Mouse (Mus musculus) heart, embryonic 11.5 days (tissue): ENCODE measurements around the gene Rhog. TPM values are rescaled to one million over a fixed set of nuclear protein-coding genes. Genes with fewer than 3 reads are reported as not detected.

Experiments used
- ATAC-seq: fragments of 200-750 bp; cut with Nextera tagmentation; replicated peaks from 2 replicates; pipeline ENCODE4 v1.8.0; 2017; ENCODE audit warnings: moderate library complexity; ENCODE audit not compliant: insufficient number of reproducible peaks, low FRiP score, low TSS enrichment
- H3K27ac ChIP-seq: fragments of 300-500 bp; sonication (generic); 2 replicates; pipeline ENCODE4 v1.5.1; 2014; ENCODE audit warnings: mild to moderate bottlenecking, low read depth, low read length
- H3K27me3 ChIP-seq: fragments of 300-500 bp; sonication (generic); 2 replicates; pipeline ENCODE4 v1.6.1; 2014; ENCODE audit warnings: mild to moderate bottlenecking, low read length, mixed read lengths; ENCODE audit not compliant: control insufficient read depth, insufficient read depth
- H3K36me3 ChIP-seq: fragments of 300-500 bp; sonication (generic); 2 replicates; pipeline ENCODE4 v1.6.1; 2014; ENCODE audit warnings: mild to moderate bottlenecking, low read length, moderate library complexity, mixed read lengths; ENCODE audit not compliant: control insufficient read depth, insufficient read depth
- H3K4me1 ChIP-seq: fragments of 300-500 bp; sonication (generic); 2 replicates; pipeline ENCODE4 v1.6.1; 2014; ENCODE audit warnings: low read length; ENCODE audit not compliant: control insufficient read depth, insufficient read depth
- H3K4me2 ChIP-seq: fragments of 300-500 bp; sonication (generic); 2 replicates; pipeline ENCODE4 v1.6.1; 2014; ENCODE audit warnings: mild to moderate bottlenecking, moderate library complexity
- H3K4me3 ChIP-seq: fragments of 300-500 bp; sonication (generic); 2 replicates; pipeline ENCODE4 v1.5.1; 2014; ENCODE audit warnings: low read depth, low read length
- H3K9ac ChIP-seq: fragments of 300-500 bp; sonication (generic); 2 replicates; pipeline ENCODE4 v1.6.1; 2014; ENCODE audit warnings: mild to moderate bottlenecking, low read depth, low read length, moderate library complexity
- H3K9me3 ChIP-seq: fragments of 300-500 bp; sonication (generic); replicated peaks from 2 replicates; pipeline ENCODE4 v1.6.1; 2016; ENCODE audit warnings: low read length; ENCODE audit not compliant: control insufficient read depth
- WGBS: fragments of 180-500 bp; shearing (Covaris S2); extraction: QIAGEN DNeasy Blood & Tissue Kit; methylation state at CpG from one replicate; pipeline ENCODE4 v1.1.7; 2014; ENCODE audit not compliant: insufficient replicate concordance; 5-methylcytosine and 5-hydroxymethylcytosine counted together
- polyA plus RNA-seq: library from polyadenylated mRNA; unstranded; fragments of >200 nt; fragmentation: Nextera tagmentation; extraction: Ambion mirVana; gene quantifications from 2 replicates; pipeline ENCODE4 v1.2.1, GENCODE M21; 2014

Gene Rhog
- polyA plus RNA-seq, 1 experiment from 2014 or later, result 59.6 TPM

- H3K9me3 ChIP-seq, result no peaks in the 10 kb centered on the region
- no peak overlapping the region for H3K27ac ChIP-seq
- no peak overlapping the region for H3K4me2 ChIP-seq
- no peak overlapping the region for H3K9ac ChIP-seq
- no peaks in the 10 kb centered on the region for H3K27me3 ChIP-seq
- no peaks in the 10 kb centered on the region for H3K36me3 ChIP-seq
- H3K4me1 ChIP-seq, result peaks cover 3% of the 10 kb centered on the region; the same call in 1 of the 2 replicates
- no peak for ATAC-seq
- H3K4me3 ChIP-seq, result no peak overlapping the region
Observed at GRCm38 (mm10) chr7:102200996-102201785, 54.7 kb downstream of the Rhog start.

GRCm38 (mm10) chr7:102200576-102200975 is 55.3 kb downstream of the Rhog start:
- Histone ChIP-seq H3K27ac (no peak overlapping the region), H3K4me2 (no peak overlapping the region), H3K9ac (no peak overlapping the region), H3K36me3 (no peaks in the 10 kb centered on the region), H3K27me3 (no peaks in the 10 kb centered on the region), H3K4me1 (peaks cover under 1% of the 10 kb centered on the region; the same call in 1 of the 2 replicates), H3K9me3 (no peaks in the 10 kb centered on the region), H3K4me3 (no peak overlapping the region)
- WGBS, result 90% methylated on average over 3 of the region's 3 CpGs
- ATAC-seq, result no peak

- Histone ChIP-seq H3K4me2 (no peak overlapping the region), H3K4me3 (no peak overlapping the region), H3K27me3 (no peaks in the 10 kb centered on the region), H3K9me3 (no peaks in the 10 kb centered on the region), H3K4me1 (no peaks in the 10 kb centered on the region), H3K9ac (no peak overlapping the region), H3K27ac (no peak overlapping the region), H3K36me3 (peaks cover 21% of the 10 kb centered on the region)
- no peak for ATAC-seq
- 78% methylated on average over 1 of the region's 1 CpGs for WGBS
Observed at GRCm38 (mm10) chr7:102192356-102192755, 63.5 kb downstream of the Rhog start.

Other genes with a start within 250 kb of the Rhog start
- 1.4 and 1.7 TPM in 2 replicates for gene Il18bp, start 237.4 kb downstream of the Rhog start, polyA plus RNA-seq
- gene Rnf121, start 190.6 kb downstream of the Rhog start, polyA plus RNA-seq, result 20.2 and 22.0 TPM in 2 replicates
- 15.7 and 18.3 TPM in 2 replicates for gene Xndc1, start 190.5 kb downstream of the Rhog start, polyA plus RNA-seq
- 0.70 and 1.4 TPM in 2 replicates for gene Xntrpc, start 190.3 kb downstream of the Rhog start, polyA plus RNA-seq
- gene Trpc2, start 172.9 kb downstream of the Rhog start, polyA plus RNA-seq, result not detected in 2 replicates
- 9.5 and 9.8 TPM in 2 replicates for gene Art1, start 154.3 kb downstream of the Rhog start, polyA plus RNA-seq
- gene Art5, start 146.6 kb downstream of the Rhog start, polyA plus RNA-seq, result 0.84 and 1.9 TPM in 2 replicates
- gene Chrna10, start 139.2 kb downstream of the Rhog start, polyA plus RNA-seq, result not detected in 2 replicates
- gene Nup98, start 45.9 kb downstream of the Rhog start, polyA plus RNA-seq, result 36.1 and 36.5 TPM in 2 replicates
- gene Pgap2, start 45.8 kb downstream of the Rhog start, polyA plus RNA-seq, result 52.0 and 53.5 TPM in 2 replicates
- 9.1 and 13.5 TPM in 2 replicates for gene Stim1, start 11.8 kb upstream of the Rhog start, polyA plus RNA-seq
- gene Rrm1, start 185.6 kb upstream of the Rhog start, polyA plus RNA-seq, result 160 and 162 TPM in 2 replicates
- 1.0 TPM in 1 of 2 replicates, not detected in the other for gene Olfr543, start 225.6 kb upstream of the Rhog start, polyA plus RNA-seq
- gene Olfr544, start 232.3 kb upstream of the Rhog start, polyA plus RNA-seq, result 0.07 and 0.13 TPM in 2 replicates
- not detected in 2 replicates for gene Olfr545, start 243.5 kb upstream of the Rhog start, polyA plus RNA-seq